Mouse (Mus musculus): ENCODE data around the gene Sec11a.

GRCm38 (mm10) chr7:80904921-80905515, 42.6 kb downstream of the Sec11a start, which contains the start of gene Nmb:
- TF ChIP-seq MYOD1 (IDR thresholded peaks at IDR 0.05; ENCODE audit: control insufficient read depth, insufficient read length, low read depth) (no peak), CTCF (IDR thresholded peaks at IDR 0.05; ENCODE audit: control insufficient read depth, insufficient read depth, insufficient read length) (no peak), USF1 (IDR thresholded peaks at IDR 0.05; ENCODE audit: low read depth) (no peak)

All from C2C12 (cell line).